In genomic region chr8:106718091-106718500, GRCm38 (mm10) we compare ENCODE assay signal across 7 mouse cellular contexts. TPM values are rescaled to one million over a fixed set of nuclear protein-coding genes. Genes with fewer than 3 reads are reported as not detected.
DNase-seq lines count a peak whose midpoint lies in the region; ATAC-seq lines count a peak whose summit lies in the region.

No protein-coding gene starts in this region.

- H3K36me3 ChIP-seq in midbrain, embryonic 16.5 days (ENCODE audit: control insufficient read depth, insufficient read depth, low read length), result no peaks in the 10 kb centered on the region

- ATAC-seq in midbrain, embryonic 16.5 days, result peak; percentile 76; the same call in 1 of the 2 replicates

- H3K4me3 ChIP-seq in midbrain, embryonic 16.5 days (ENCODE audit: low read depth, low read length), result peak overlapping the region; percentile 13; the same call in 1 of the 2 replicates

- no peaks in the 10 kb centered on the region for H3K9me3 ChIP-seq in midbrain, embryonic 16.5 days (replicated peaks; ENCODE audit: control insufficient read depth, low read length, poor library complexity, severe bottlenecking)

- H3K27ac ChIP-seq in midbrain, embryonic 16.5 days (ENCODE audit: low read length), result peak overlapping the region; percentile 40; the same call in 1 of the 2 replicates

- H3K27me3 ChIP-seq in midbrain, embryonic 16.5 days (ENCODE audit: control insufficient read depth, insufficient read depth, low read depth, low read length), result no peaks in the 10 kb centered on the region

- intact Hi-C loops in left cerebral cortex, postnatal 4 days (cut with DNase I), result loop anchor here (5.0 kb wide), 2 partner anchors 154 to 169 kb away; partner anchors contain the start of gene Has3

- WGBS in midbrain, embryonic 16.5 days, result 22% methylated on average over 17 of the region's 17 CpGs

- H3K4me2 ChIP-seq in midbrain, embryonic 16.5 days (ENCODE audit: low read length), result peak overlapping the region; percentile 47

- peak; percentile 83 for DNase-seq in adrenal gland, adult 8-10 months
- peak; percentile 53 for DNase-seq in embryo, embryonic 11.5 days (ENCODE audit: low read depth, low spot score)
- DNase-seq in gonadal fat pad, adult 2 months (ENCODE audit: low read depth), result peak; percentile 50
- DNase-seq in kidney, adult 11 months, result peak; percentile 70
- peak; percentile 82 for DNase-seq in left cerebral cortex, postnatal 4 days
- DNase-seq in spleen, postnatal 10 days (ENCODE audit: low spot score in 2 of 2), result peak; percentile 36 to 83

- peaks cover 3% of the 10 kb centered on the region; the same call in 1 of the 2 replicates for H3K4me1 ChIP-seq in midbrain, embryonic 16.5 days (ENCODE audit: control insufficient read depth, insufficient read depth, low read length)

- H3K9ac ChIP-seq in midbrain, embryonic 16.5 days (ENCODE audit: low read depth, low read length), result peak overlapping the region; percentile 45; the same call in 1 of the 2 replicates

RNA-seq across cellular contexts. Expression of gene Tango6, which starts 35.2 kb away (rescaled TPM):
- 10 to 100 TPM; 10.2 to 14.2 (median 12.4) TPM for total RNA-seq in adrenal gland, adult 8-10 months (2022)
- 4.7 and 4.8 TPM in 2 replicates for polyA plus RNA-seq in gonadal fat pad, adult 2 months (2012; rRNA removed)
- total RNA-seq in left cerebral cortex, postnatal 4 days (2021), result 1 to 10 TPM; 7.1 to 8.0 TPM
- polyA plus RNA-seq in midbrain, embryonic 16.5 days (2015; fragmentation: Nextera tagmentation; extraction: Ambion mirVana), result 6.1 and 6.3 TPM in 2 replicates

Comparison
In these comparisons a context has a peak if more than half of its experiments do, and no peak if none do; other contexts are left out.
1. Peak in every context shown above with its lines: DNase-seq, ATAC-seq, H3K4me3 ChIP-seq and H3K27ac ChIP-seq.